Comparison of ENCODE assay signal across 23 mouse cellular contexts in genomic region chr3:104954137-104954536, GRCm38 (mm10). TPM values are rescaled to one million over a fixed set of nuclear protein-coding genes. Genes with fewer than 3 reads are reported as not detected.
A peak's percentile ranks its signal among the peaks of the same experiment; 100 is the strongest.
DNase-seq lines count a peak whose midpoint lies in the region; ATAC-seq lines count a peak whose summit lies in the region.
"Had no signal": no experiment of that assay in that cellular context is flagged by ENCODE, and none has a peak within 500 bp of the region (broad histone marks: within the 10 kb centered on the region; RNA-seq: fewer than 3 reads in every experiment).

No protein-coding gene starts in this region.

- H3K9me3 ChIP-seq in heart, embryonic 10.5 days = no peaks in the 10 kb centered on the region
- no peaks in the 10 kb centered on the region for H3K9me3 ChIP-seq in heart, embryonic 12.5 days (replicated peaks)
- no peaks in the 10 kb centered on the region for H3K9me3 ChIP-seq in limb, embryonic 11.5 days (ENCODE audit: control insufficient read depth, low read length)
- H3K9me3 ChIP-seq in limb, embryonic 10.5 days (replicated peaks) = no peaks in the 10 kb centered on the region
- H3K9me3 ChIP-seq in midbrain, embryonic 11.5 days (ENCODE audit: control insufficient read depth, low read length) = no peaks in the 10 kb centered on the region
- H3K9me3 ChIP-seq in midbrain, embryonic 14.5 days (ENCODE audit: control insufficient read depth, low read length) = no peaks in the 10 kb centered on the region
- H3K9me3 ChIP-seq: G1E had no signal

- no peak for ATAC-seq in heart, embryonic 12.5 days (ENCODE audit: insufficient number of reproducible peaks, low FRiP score)
- ATAC-seq in limb, embryonic 11.5 days (ENCODE audit: insufficient number of reproducible peaks, low FRiP score, low TSS enrichment, low read depth) = no peak
- no peak for ATAC-seq in midbrain, embryonic 11.5 days (ENCODE audit: low FRiP score)
- ATAC-seq in midbrain, embryonic 14.5 days (ENCODE audit: low FRiP score, low TSS enrichment) = no peak
- ATAC-seq: activated CD4-positive, CD25-positive, alpha-beta regulatory T cell, adult 4 months; CD4-positive, CD25-positive, alpha-beta regulatory T cell, adult 4 months; Patski had no signal

- peak; percentile 60 for DNase-seq in heart, adult 11 months
- no peak for DNase-seq in heart, postnatal 25 days (ENCODE audit: low spot score)
- peak; percentile 58 for DNase-seq in heart, embryonic 10.5 days (ENCODE audit: low spot score)
- peak; percentile 13 for DNase-seq in limb, embryonic 11.5 days (ENCODE audit: low spot score)
- DNase-seq in limb, embryonic 10.5 days (ENCODE audit: low spot score) = no peak
- peak; percentile 73 for DNase-seq in midbrain, embryonic 11.5 days (ENCODE audit: low spot score, missing footprints)
- DNase-seq in midbrain, embryonic 14.5 days = no peak
- DNase-seq: adrenal gland, adult 2 months; adrenal gland, adult 8-10 months; adrenal gland, postnatal 10 days; adrenal gland, postnatal 14 days; adrenal gland, postnatal 25 days; adrenal gland, postnatal 36 days; B cell, adult 2 months; cerebellum, adult 11 months; cerebellum, adult 11-12 months had no signal

- H3K4me1 ChIP-seq in heart, embryonic 10.5 days = peaks cover 15% of the 10 kb centered on the region; the same call in 1 of the 2 replicates
- H3K4me1 ChIP-seq in heart, embryonic 12.5 days (replicated peaks) = peaks cover 3% of the 10 kb centered on the region; the same call in 1 of the 2 replicates
- H3K4me1 ChIP-seq in limb, embryonic 11.5 days (ENCODE audit: control insufficient read depth, insufficient read depth, low read length) = no peaks in the 10 kb centered on the region
- H3K4me1 ChIP-seq in limb, embryonic 10.5 days = peaks cover 10% of the 10 kb centered on the region
- no peaks in the 10 kb centered on the region for H3K4me1 ChIP-seq in midbrain, embryonic 11.5 days (ENCODE audit: control insufficient read depth, insufficient read depth, low read length)
- H3K4me1 ChIP-seq in midbrain, embryonic 14.5 days (ENCODE audit: control insufficient read depth, insufficient read depth, low read length) = no peaks in the 10 kb centered on the region

- no peak overlapping the region for H3K27ac ChIP-seq in heart, embryonic 10.5 days
- no peak overlapping the region for H3K27ac ChIP-seq in heart, embryonic 12.5 days (ENCODE audit: poor library complexity, severe bottlenecking)
- no peak overlapping the region for H3K27ac ChIP-seq in limb, embryonic 11.5 days (replicated peaks; ENCODE audit: low read depth, low read length)
- no peak overlapping the region for H3K27ac ChIP-seq in limb, embryonic 10.5 days
- no peak overlapping the region for H3K27ac ChIP-seq in midbrain, embryonic 11.5 days (ENCODE audit: low read depth, low read length)
- no peak overlapping the region for H3K27ac ChIP-seq in midbrain, embryonic 14.5 days (replicated peaks; ENCODE audit: low read depth, low read length)

- no peak overlapping the region for H3K4me2 ChIP-seq in heart, embryonic 12.5 days
- H3K4me2 ChIP-seq in limb, embryonic 11.5 days (ENCODE audit: low read depth, severe bottlenecking) = no peak overlapping the region
- H3K4me2 ChIP-seq in midbrain, embryonic 11.5 days = no peak overlapping the region
- H3K4me2 ChIP-seq in midbrain, embryonic 14.5 days (ENCODE audit: low read length) = no peak overlapping the region

- 92% methylated on average over 3 of the region's 3 CpGs for WGBS in heart, embryonic 10.5 days
- WGBS in heart, embryonic 12.5 days = 88% methylated on average over 3 of the region's 3 CpGs
- 95% methylated on average over 3 of the region's 3 CpGs for WGBS in limb, embryonic 11.5 days
- 89% methylated on average over 3 of the region's 3 CpGs for WGBS in limb, embryonic 10.5 days
- 95% methylated on average over 3 of the region's 3 CpGs for WGBS in midbrain, embryonic 11.5 days
- 96% methylated on average over 3 of the region's 3 CpGs for WGBS in midbrain, embryonic 14.5 days

- H3K4me3 ChIP-seq in heart, embryonic 10.5 days = no peak overlapping the region
- no peak overlapping the region for H3K4me3 ChIP-seq in heart, embryonic 12.5 days
- no peak overlapping the region for H3K4me3 ChIP-seq in limb, embryonic 11.5 days (ENCODE audit: low read depth, low read length)
- H3K4me3 ChIP-seq in limb, embryonic 10.5 days = no peak overlapping the region
- no peak overlapping the region for H3K4me3 ChIP-seq in midbrain, embryonic 11.5 days (ENCODE audit: low read depth, low read length)
- H3K4me3 ChIP-seq in midbrain, embryonic 14.5 days (replicated peaks; ENCODE audit: low read depth, low read length) = no peak overlapping the region

- H3K9ac ChIP-seq in heart, embryonic 12.5 days = no peak overlapping the region
- no peak overlapping the region for H3K9ac ChIP-seq in limb, embryonic 11.5 days (ENCODE audit: low read length)
- no peak overlapping the region for H3K9ac ChIP-seq in midbrain, embryonic 11.5 days (ENCODE audit: low read length)
- H3K9ac ChIP-seq in midbrain, embryonic 14.5 days (replicated peaks; ENCODE audit: low read length) = no peak overlapping the region

- peaks cover 49% of the 10 kb centered on the region for H3K36me3 ChIP-seq in heart, embryonic 10.5 days
- peaks cover 38% of the 10 kb centered on the region for H3K36me3 ChIP-seq in heart, embryonic 12.5 days
- H3K36me3 ChIP-seq in limb, embryonic 11.5 days (ENCODE audit: control insufficient read depth, insufficient read depth, low read length) = peaks cover 4% of the 10 kb centered on the region; the same call in 1 of the 2 replicates
- H3K36me3 ChIP-seq in limb, embryonic 10.5 days = peaks cover 53% of the 10 kb centered on the region
- no peaks in the 10 kb centered on the region for H3K36me3 ChIP-seq in midbrain, embryonic 11.5 days (ENCODE audit: control insufficient read depth, insufficient read depth, low read length)
- peaks cover 33% of the 10 kb centered on the region; the same call in 1 of the 2 replicates for H3K36me3 ChIP-seq in midbrain, embryonic 14.5 days (ENCODE audit: control insufficient read depth, insufficient read depth, low read length)

- intact Hi-C loops in heart, postnatal 25 days (cut with DNase I) = no loop called here

- peaks cover 9% of the 10 kb centered on the region for H3K27me3 ChIP-seq in heart, embryonic 10.5 days (ENCODE audit: insufficient read depth, poor library complexity, severe bottlenecking)
- H3K27me3 ChIP-seq in heart, embryonic 12.5 days (replicated peaks) = peaks cover 14% of the 10 kb centered on the region
- no peaks in the 10 kb centered on the region for H3K27me3 ChIP-seq in limb, embryonic 11.5 days (ENCODE audit: control insufficient read depth, insufficient read depth, low read length)
- H3K27me3 ChIP-seq in limb, embryonic 10.5 days (ENCODE audit: low read depth, poor library complexity, severe bottlenecking) = peaks cover 10% of the 10 kb centered on the region
- H3K27me3 ChIP-seq in midbrain, embryonic 11.5 days (ENCODE audit: control insufficient read depth, insufficient read depth, low read length) = peaks cover 8% of the 10 kb centered on the region
- peaks cover 8% of the 10 kb centered on the region; the same call in 1 of the 2 replicates for H3K27me3 ChIP-seq in midbrain, embryonic 14.5 days (ENCODE audit: control insufficient read depth, insufficient read depth, low read length)
- H3K27me3 ChIP-seq: CH12.LX, Patski had no signal

RNA-seq across cellular contexts. Expression of gene Wnt2b, which starts 7.6 kb away (rescaled TPM):
- 1 to 10 TPM; 1.0 to 1.9 TPM for total RNA-seq in heart, postnatal 25 days (2021)
- polyA plus RNA-seq in heart, embryonic 10.5 days (2016; fragmentation: Nextera tagmentation; extraction: Ambion mirVana) = 1.3 and 1.6 TPM in 2 replicates
- 1.3 and 1.4 TPM in 2 replicates for polyA plus RNA-seq in heart, embryonic 12.5 days (2016; fragmentation: Nextera tagmentation; extraction: Ambion mirVana)
- polyA plus RNA-seq in limb, embryonic 11.5 days (2014; fragmentation: Nextera tagmentation; extraction: Ambion mirVana) = 0.43 and 0.72 TPM in 2 replicates
- polyA plus RNA-seq in limb, embryonic 10.5 days (2016; fragmentation: Nextera tagmentation; extraction: Ambion mirVana) = 0.28 and 0.39 TPM in 2 replicates
- 1.2 TPM in 2 replicates for polyA plus RNA-seq in midbrain, embryonic 11.5 days (2014; fragmentation: Nextera tagmentation; extraction: Ambion mirVana)
- 0.65 and 0.93 TPM in 2 replicates for polyA plus RNA-seq in midbrain, embryonic 14.5 days (2014; fragmentation: Nextera tagmentation; extraction: Ambion mirVana)
- total RNA-seq: CH12.LX, MEL had no signal
- polyA plus RNA-seq: G1E had no signal

Comparison
In these comparisons a context has a peak if more than half of its experiments do, and no peak if none do; other contexts are left out.
1. DNase-seq: peak in heart, adult 11 months (single experiment), heart, embryonic 10.5 days (single experiment), limb, embryonic 11.5 days (single experiment) and midbrain, embryonic 11.5 days (single experiment); none in heart, postnatal 25 days (single experiment), limb, embryonic 10.5 days (single experiment) and midbrain, embryonic 14.5 days (single experiment).